8 mouse cellular contexts compared by ENCODE assay signal in the genomic region with DNA sequence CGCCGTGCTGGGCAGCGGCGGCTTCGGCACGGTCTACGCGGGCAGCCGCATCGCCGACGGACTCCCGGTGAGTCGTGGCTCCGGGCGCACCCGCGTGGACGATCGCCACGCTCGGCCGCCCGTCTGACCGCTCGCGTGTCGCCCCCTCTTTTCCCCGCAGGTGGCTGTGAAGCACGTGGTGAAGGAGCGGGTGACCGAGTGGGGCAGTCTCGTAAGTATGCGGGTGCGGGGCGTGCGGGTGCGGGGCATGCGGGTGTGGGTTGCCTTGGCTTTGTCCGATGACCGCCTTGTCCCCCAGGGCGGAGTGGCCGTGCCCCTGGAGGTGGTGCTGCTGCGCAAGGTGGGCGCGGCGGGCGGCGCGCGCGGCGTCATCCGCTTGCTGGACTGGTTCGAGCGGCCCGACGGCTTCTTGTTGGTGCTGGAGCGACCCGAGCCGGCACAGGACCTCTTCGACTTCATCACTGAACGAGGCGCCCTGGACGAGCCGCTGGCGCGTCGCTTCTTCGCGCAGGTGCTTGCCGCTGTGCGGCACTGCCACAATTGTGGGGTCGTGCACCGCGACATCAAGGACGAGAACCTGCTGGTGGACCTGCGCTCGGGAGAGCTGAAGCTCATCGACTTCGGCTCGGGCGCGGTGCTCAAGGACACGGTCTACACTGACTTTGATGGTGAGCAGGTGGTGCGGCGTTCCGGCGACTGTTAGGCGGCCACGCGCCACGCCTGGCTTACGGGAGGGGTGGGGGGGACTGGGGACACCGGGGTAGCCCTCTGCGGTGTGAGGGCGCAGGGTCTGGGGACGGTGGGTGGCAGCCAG. TPM values are rescaled to one million over a fixed set of nuclear protein-coding genes. Genes with fewer than 3 reads are reported as not detected.
DNase-seq lines count a peak whose midpoint lies in the region; ATAC-seq and TF ChIP-seq lines count a peak whose summit lies in the region.

No protein-coding gene starts in this region.

- peak overlapping the region; percentile 94; the same call in 1 of the 2 replicates for H3K27ac ChIP-seq in limb, embryonic 14.5 days (replicated peaks; ENCODE audit: low read depth, low read length)

- H3K9ac ChIP-seq in limb, embryonic 14.5 days (ENCODE audit: low read depth, low read length, severe bottlenecking) = peak overlapping the region; percentile 75

- H3K27me3 ChIP-seq in limb, embryonic 14.5 days (ENCODE audit: control insufficient read depth, insufficient read depth, low read length) = no peaks in the 10 kb centered on the region
- H3K27me3 ChIP-seq in myocyte (ENCODE audit: control insufficient read depth, insufficient read depth, insufficient read length) = no peaks in the 10 kb centered on the region

- no peaks in the 10 kb centered on the region for H3K9me3 ChIP-seq in limb, embryonic 14.5 days (ENCODE audit: control insufficient read depth, low read length)

- H3K4me1 ChIP-seq in limb, embryonic 14.5 days (ENCODE audit: control insufficient read depth, insufficient read depth, low read length) = peaks cover 28% of the 10 kb centered on the region

- peak; percentile 60 to 63 for DNase-seq in frontal cortex, postnatal 14 days (ENCODE audit: low spot score in 2 of 2)
- peak; percentile 53 to 72 for DNase-seq in cerebellum, adult 18-20 months
- peak; percentile 63 to 67 for DNase-seq in frontal cortex, postnatal 36 days (ENCODE audit: low spot score in 2 of 2)
- peak; percentile 59 for DNase-seq in kidney, adult 11 months
- no peak for DNase-seq in limb, embryonic 14.5 days (ENCODE audit: low spot score)
- DNase-seq in testis, postnatal 10 days (ENCODE audit: low spot score) = peak; percentile 73

- under 1% methylated on average over 83 of the region's 98 CpGs for WGBS in limb, embryonic 14.5 days

- no peak for TF ChIP-seq POLR2A in limb, embryonic 14.5 days (IDR thresholded peaks at IDR 0.05; ENCODE audit: borderline replicate concordance, extremely low read depth, insufficient read depth, insufficient read length)
- TF ChIP-seq POLR2A in myocyte (IDR thresholded peaks at IDR 0.05; ENCODE audit: insufficient read length, low read depth) = no peak

- peak overlapping the region; percentile 93 for H3K4me2 ChIP-seq in limb, embryonic 14.5 days (replicated peaks; ENCODE audit: low read depth, low read length, severe bottlenecking)
- peak overlapping the region; percentile 98 for H3K4me2 ChIP-seq in myocyte (ENCODE audit: low read depth)

- ATAC-seq in frontal cortex, adult (ENCODE audit: low TSS enrichment) = no peak
- ATAC-seq in limb, embryonic 14.5 days (ENCODE audit: low FRiP score, low read depth) = no peak

- H3K4me3 ChIP-seq in limb, embryonic 14.5 days (replicated peaks; ENCODE audit: low read length) = peak overlapping the region; percentile 70
- peak overlapping the region; percentile 51 for H3K4me3 ChIP-seq in myocyte

- peaks cover 12% of the 10 kb centered on the region for H3K79me2 ChIP-seq in myocyte (ENCODE audit: control insufficient read depth, insufficient read depth)

- H3K36me3 ChIP-seq in limb, embryonic 14.5 days (ENCODE audit: control insufficient read depth, insufficient read depth, low read length) = peaks cover 26% of the 10 kb centered on the region
- H3K36me3 ChIP-seq in myocyte (ENCODE audit: control insufficient read depth, insufficient read depth) = peaks cover 10% of the 10 kb centered on the region

- peak overlapping the region; percentile 65 for H3ac ChIP-seq in myocyte (ENCODE audit: control insufficient read depth, insufficient read length)

TF ChIP-seq in myocyte, 11 proteins besides CTCF, POLR2A, EP300 and RAD21:
- peak in 1 of 3 experiments; percentile 24 for TF ChIP-seq MYOD1 (IDR thresholded peaks at IDR 0.05; ENCODE audit: control insufficient read depth in 1 of 3, insufficient read length in 2 of 3, low read depth in 2 of 3)
- peak in 1 of 3 experiments; percentile 2 for TF ChIP-seq MYOG (IDR thresholded peaks at IDR 0.05; ENCODE audit: control insufficient read depth in 1 of 3, insufficient read depth in 1 of 3, insufficient read length in 2 of 3, low read depth in 2 of 3)
- no peak for TF ChIP-seq SRF (IDR thresholded peaks at IDR 0.05; ENCODE audit: control insufficient read depth, insufficient read length, low read depth)
- TF ChIP-seq POLR2AphosphoS2 (IDR thresholded peaks at IDR 0.05; ENCODE audit: insufficient read length, low read depth) = peak; percentile 11
TF ChIP-seq in myocyte: peak in this region for 3.

RNA-seq across cellular contexts. Expression of a gene that starts 1.1 kb away (rescaled TPM):
- 15.2 and 20.6 TPM in 2 replicates for polyA plus RNA-seq in limb, embryonic 14.5 days (2012; rRNA removed)
- 38.1 and 47.8 TPM in 2 replicates for polyA plus RNA-seq in limb, embryonic 14.5 days (2014; fragmentation: Nextera tagmentation; extraction: Ambion mirVana)
- polyA plus RNA-seq in myocyte (2012; fragmentation: generic; extraction: Trizol) = 26.9 TPM

RNA-seq across cellular contexts. Expression of a gene that starts 43.6 kb away (rescaled TPM):
- polyA plus RNA-seq in limb, embryonic 14.5 days (2012; rRNA removed) = 59.3 and 79.1 TPM in 2 replicates
- 74.9 and 85.9 TPM in 2 replicates for polyA plus RNA-seq in limb, embryonic 14.5 days (2014; fragmentation: Nextera tagmentation; extraction: Ambion mirVana)
- 49.3 TPM for polyA plus RNA-seq in myocyte (2012; fragmentation: generic; extraction: Trizol)

RNA-seq across cellular contexts. Expression of a gene that starts 44.0 kb away (rescaled TPM):
- 17.9 and 21.7 TPM in 2 replicates for polyA plus RNA-seq in limb, embryonic 14.5 days (2012; rRNA removed)
- 12.1 and 12.2 TPM in 2 replicates for polyA plus RNA-seq in limb, embryonic 14.5 days (2014; fragmentation: Nextera tagmentation; extraction: Ambion mirVana)
- polyA plus RNA-seq in myocyte (2012; fragmentation: generic; extraction: Trizol) = 15.0 TPM
